Mouse (Mus musculus): Measurements from ENCODE around the gene Kansl1. TPM values are rescaled to one million over a fixed set of nuclear protein-coding genes. Genes with fewer than 3 reads are reported as not detected.
"Not testable (repeated sequence)": the region's sequence is repeated elsewhere in the genome, so short reads cannot be mapped to it uniquely, and the experiment has no call there.

Kansl1 gene
- polyA plus RNA-seq, 1 experiment from 2014 or later = 33.3 TPM

DNA sequence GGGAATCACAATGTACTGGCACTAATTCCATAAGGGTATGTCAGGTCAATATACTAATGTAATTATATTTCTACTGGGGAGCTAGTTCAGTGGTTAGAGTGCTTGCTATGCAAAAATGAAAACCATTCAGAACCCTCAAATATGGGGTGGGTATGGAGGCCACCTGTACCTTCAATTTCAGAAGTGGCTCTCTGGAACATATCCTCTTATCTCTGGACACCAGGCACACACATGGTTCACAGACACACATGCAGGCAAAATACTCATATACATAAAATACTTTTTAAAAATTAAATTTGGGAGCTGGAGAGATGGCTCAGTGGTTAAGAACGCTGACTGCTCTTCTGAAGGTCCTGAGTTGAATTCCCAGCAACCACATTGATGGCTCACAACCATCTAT is 16.0 kb downstream of the Kansl1 start:
- H3K4me3 ChIP-seq = no peak overlapping the region
- H3K9ac ChIP-seq = no peak overlapping the region
- WGBS = 97% methylated on average over 1 of the region's 1 CpGs
- no peaks in the 10 kb centered on the region for H3K27me3 ChIP-seq
- peaks cover 6% of the 10 kb centered on the region for H3K36me3 ChIP-seq
- no peaks in the 10 kb centered on the region for H3K9me3 ChIP-seq
- no peak overlapping the region for H3K4me2 ChIP-seq (replicated peaks)
- no peak for ATAC-seq (ENCODE audit: insufficient number of reproducible peaks, insufficient read depth, low FRiP score, low TSS enrichment)
- H3K27ac ChIP-seq = no peak overlapping the region
- H3K4me1 ChIP-seq = no peaks in the 10 kb centered on the region

DNA sequence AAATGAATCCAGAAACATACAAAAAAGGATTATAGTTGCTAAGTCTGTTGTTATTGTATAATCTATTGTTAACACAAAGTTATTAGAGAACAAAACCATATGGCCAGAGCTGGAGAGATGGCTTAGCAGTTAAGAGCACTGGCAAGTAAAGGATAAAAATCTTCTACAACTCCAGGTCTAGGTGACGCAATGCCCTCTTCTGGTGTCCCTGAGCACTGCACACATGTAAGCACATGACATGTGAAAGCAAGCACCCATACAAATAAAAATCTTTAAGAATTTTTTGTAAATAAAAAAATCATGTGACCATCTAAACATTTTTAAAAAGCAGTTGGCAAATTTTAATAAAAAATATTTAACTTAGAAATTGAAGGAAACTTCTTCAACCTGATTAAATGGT is 17.4 kb downstream of the Kansl1 start:
- Histone ChIP-seq H3K4me3 (no peak overlapping the region), H3K27me3 (no peaks in the 10 kb centered on the region), H3K4me1 (no peaks in the 10 kb centered on the region), H3K4me2 (replicated peaks) (no peak overlapping the region), H3K36me3 (peaks cover 6% of the 10 kb centered on the region), H3K9ac (no peak overlapping the region), H3K9me3 (no peaks in the 10 kb centered on the region), H3K27ac (no peak overlapping the region)
- 93% methylated on average over 1 of the region's 1 CpGs for WGBS
- ATAC-seq (ENCODE audit: insufficient number of reproducible peaks, insufficient read depth, low FRiP score, low TSS enrichment) = no peak

DNA sequence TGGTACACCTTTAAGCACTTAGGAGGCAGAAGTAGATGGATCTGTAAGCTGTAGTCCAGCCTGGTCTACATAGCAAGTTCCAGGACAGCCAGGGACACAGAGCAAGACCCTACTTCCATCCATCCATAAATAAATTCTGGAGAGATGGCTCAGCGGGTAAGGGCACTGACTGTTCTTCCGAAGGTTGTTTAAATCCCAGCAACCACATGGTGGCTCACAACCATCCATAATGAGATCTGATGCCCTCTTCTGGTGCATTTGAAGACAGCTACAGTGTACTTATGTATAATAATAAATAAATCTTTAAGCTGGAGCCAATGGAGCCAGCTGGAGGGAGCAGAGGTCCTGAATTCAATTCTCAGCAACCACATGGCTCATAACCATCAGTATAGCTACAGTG is 20.2 kb downstream of the Kansl1 start:
- not testable (repeated sequence) for H3K36me3 ChIP-seq; H3K4me1 ChIP-seq; H3K4me2 ChIP-seq (replicated peaks); H3K27me3 ChIP-seq; H3K9me3 ChIP-seq; H3K27ac ChIP-seq; ATAC-seq (ENCODE audit: insufficient number of reproducible peaks, insufficient read depth, low FRiP score, low TSS enrichment); H3K9ac ChIP-seq; H3K4me3 ChIP-seq
- WGBS = 74% methylated on average over 2 of the region's 2 CpGs

DNA sequence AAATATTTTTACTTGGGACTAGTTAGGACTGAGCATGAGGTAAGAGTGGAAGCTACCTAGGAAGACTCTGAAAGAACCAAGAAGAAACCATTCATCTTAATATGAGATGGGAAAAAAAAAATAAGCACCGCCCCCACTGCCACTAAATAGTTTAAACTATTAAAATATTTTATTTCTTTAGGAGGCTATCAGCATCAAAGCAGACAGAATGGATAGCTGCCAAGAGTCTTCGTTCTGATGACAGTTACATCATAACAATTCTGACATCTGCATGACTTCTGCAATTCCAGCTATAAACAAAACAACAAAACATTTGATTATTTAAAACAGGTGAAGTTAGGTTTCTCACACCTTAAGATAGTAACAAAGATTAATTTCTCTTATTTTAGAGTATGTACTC is 23.1 kb downstream of the Kansl1 start:
- Histone ChIP-seq H3K4me1 (no peaks in the 10 kb centered on the region), H3K27me3 (no peaks in the 10 kb centered on the region), H3K36me3 (0 out of 2 replicates have a peak, but pooled peaks cover 3% of the 10 kb centered on the region), H3K4me2 (replicated peaks) (no peak overlapping the region), H3K9ac (no peak overlapping the region), H3K9me3 (no peaks in the 10 kb centered on the region), H3K27ac (no peak overlapping the region), H3K4me3 (no peak overlapping the region)
- WGBS = 89% methylated on average over 2 of the region's 2 CpGs
- no peak for ATAC-seq (ENCODE audit: insufficient number of reproducible peaks, insufficient read depth, low FRiP score, low TSS enrichment)

DNA sequence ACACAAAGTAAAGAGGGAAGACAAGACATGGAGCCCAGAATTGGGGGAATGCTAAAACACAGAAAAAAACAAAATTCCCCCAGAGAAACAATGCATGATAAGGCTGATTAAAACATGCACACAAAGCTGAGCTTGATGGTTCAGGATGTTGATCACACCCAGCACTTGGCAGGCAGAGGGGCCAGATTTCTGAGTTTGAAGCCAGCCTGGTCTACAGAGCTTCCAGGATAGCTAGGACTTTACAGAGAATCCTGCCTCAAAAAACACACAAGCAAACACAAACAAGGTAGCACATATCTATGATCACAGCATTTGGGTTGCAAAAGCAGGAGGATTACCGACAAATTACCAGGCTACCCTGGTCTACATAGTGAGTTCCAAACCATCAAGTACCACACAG is 23.6 kb downstream of the Kansl1 start:
- Histone ChIP-seq H3K27ac (no peak overlapping the region), H3K4me2 (replicated peaks) (no peak overlapping the region), H3K9ac (no peak overlapping the region), H3K36me3 (0 out of 2 replicates have a peak, but pooled peaks cover 3% of the 10 kb centered on the region), H3K9me3 (no peaks in the 10 kb centered on the region), H3K27me3 (no peaks in the 10 kb centered on the region), H3K4me3 (no peak overlapping the region), H3K4me1 (no peaks in the 10 kb centered on the region)
- 93% methylated on average over 1 of the region's 1 CpGs for WGBS
- ATAC-seq (ENCODE audit: insufficient number of reproducible peaks, insufficient read depth, low FRiP score, low TSS enrichment) = no peak

DNA sequence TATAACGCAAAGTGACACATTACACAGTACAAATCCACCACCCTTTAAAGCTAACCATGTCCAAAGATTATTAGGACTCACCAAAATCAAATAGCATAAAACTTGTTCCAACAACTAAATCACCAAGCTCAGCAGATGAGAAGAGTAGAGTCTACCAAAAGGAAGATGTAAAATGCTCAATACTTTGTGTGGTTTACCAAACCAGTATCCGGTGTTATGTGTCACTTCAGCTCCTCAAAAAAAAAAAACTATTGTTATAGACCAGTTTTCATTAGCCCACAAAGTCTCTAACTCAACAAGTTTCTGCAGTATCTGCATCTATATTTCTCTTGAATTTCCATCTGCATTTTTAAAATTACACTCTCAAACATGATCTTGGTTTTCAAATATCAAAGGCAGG is 25.3 kb downstream of the Kansl1 start:
- Histone ChIP-seq H3K36me3 (no peaks in the 10 kb centered on the region), H3K4me1 (peaks cover 3% of the 10 kb centered on the region; the same call in 1 of the 2 replicates), H3K4me2 (replicated peaks) (peak overlapping the region; percentile 65), H3K9me3 (no peaks in the 10 kb centered on the region), H3K9ac (no peak overlapping the region), H3K4me3 (peak overlapping the region; percentile 83), H3K27ac (peak overlapping the region; percentile 100; the same call in 1 of the 2 replicates), H3K27me3 (no peaks in the 10 kb centered on the region)
- 49% methylated on average over 2 of the region's 2 CpGs for WGBS
- ATAC-seq (ENCODE audit: insufficient number of reproducible peaks, insufficient read depth, low FRiP score, low TSS enrichment) = no peak

DNA sequence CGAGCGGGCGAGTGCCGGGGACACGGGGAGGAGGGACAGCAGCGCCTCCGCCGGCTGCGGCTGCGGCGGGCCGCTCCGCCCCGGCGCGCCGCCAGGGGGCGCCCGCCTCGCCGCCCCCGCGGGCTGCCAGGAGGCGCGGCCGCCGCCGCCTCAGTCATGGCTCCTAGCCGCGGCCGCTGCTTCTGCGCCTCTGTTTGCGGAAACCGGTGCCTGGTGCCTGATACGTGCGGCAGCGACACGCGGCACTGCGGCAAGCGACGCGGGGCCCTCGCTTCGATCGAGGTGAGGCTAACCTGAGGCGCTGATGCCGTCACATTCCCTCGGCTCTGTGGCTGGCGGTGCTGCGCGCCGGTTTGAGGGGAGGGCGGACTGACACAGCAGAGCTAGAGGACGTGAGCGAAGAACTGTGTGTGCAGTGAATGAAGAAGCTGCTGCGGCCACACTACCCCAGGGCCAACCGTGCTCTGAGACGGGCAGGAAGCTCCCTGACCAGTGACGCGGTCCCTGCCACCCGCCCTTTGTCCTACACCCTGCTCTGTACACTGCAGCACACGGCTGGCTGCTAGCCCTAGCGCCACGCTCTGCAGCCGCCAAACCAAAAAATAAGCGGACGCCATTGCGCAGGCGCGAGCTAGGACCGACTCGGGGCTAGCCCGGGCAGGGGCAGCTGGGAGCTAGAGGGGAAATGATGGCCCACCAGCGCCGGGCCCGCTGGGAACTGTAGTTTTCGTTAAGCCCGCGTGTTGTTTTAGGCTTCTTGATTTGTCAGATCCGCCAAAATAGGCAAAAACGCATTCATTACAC is 26.1 kb downstream of the Kansl1 start:
- ATAC-seq (ENCODE audit: insufficient number of reproducible peaks, insufficient read depth, low FRiP score, low TSS enrichment) = peak; percentile 95
- Histone ChIP-seq H3K4me2 (replicated peaks) (peak overlapping the region; percentile 65), H3K36me3 (no peaks in the 10 kb centered on the region), H3K4me1 (peaks cover 3% of the 10 kb centered on the region; the same call in 1 of the 2 replicates), H3K4me3 (peak overlapping the region; percentile 83), H3K9ac (peak overlapping the region; percentile 97), H3K9me3 (no peaks in the 10 kb centered on the region), H3K27me3 (no peaks in the 10 kb centered on the region), H3K27ac (peak overlapping the region; percentile 100)
- under 1% methylated on average over 56 of the region's 82 CpGs for WGBS

DNA sequence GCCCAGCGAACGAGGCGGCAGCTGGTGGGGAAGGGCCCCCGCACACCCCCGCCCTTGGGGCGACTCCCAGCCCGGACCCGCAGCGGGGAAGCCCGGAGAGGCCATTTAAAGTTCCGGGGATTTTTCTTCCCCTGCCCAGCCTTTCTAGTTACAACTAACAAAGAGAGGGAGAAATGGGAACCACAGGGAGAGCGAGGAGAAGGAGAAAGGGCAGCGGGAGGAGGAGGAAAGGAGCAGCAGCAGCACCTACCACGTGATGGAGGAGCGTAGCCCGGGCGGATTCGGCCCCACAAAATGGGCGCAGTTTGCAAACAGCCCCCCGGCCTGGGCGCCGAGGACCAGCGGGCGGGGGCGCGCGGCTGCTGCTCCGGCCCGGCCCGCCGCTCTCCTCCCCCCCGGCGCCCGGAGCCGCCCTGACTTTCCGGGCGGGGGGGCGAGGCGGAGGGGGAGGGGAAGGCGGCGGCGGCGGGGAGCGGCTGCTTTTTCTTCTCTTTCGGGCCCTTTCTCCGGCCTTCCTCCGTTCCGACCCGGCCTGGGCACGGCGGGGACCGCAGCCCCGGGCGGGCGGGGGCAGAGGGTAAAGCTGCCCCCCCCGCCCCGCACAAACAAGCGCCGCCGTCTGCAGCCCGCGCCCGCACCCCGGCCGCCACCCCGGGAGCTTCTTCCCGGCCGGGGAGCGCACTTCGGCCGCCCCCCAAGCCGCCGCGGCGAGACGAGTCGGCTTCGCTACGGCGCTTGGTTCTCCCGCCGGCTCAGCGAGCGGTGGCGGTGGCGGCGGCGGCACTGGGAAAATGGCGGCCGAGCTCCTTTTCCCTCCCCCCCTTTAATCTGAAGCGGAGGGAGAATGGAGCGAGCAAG is 27.0 kb downstream of the Kansl1 start:
- under 1% methylated on average over 71 of the region's 92 CpGs for WGBS
- Histone ChIP-seq H3K9me3 (no peaks in the 10 kb centered on the region), H3K4me3 (peak overlapping the region; percentile 83), H3K27me3 (no peaks in the 10 kb centered on the region), H3K4me1 (peaks cover 3% of the 10 kb centered on the region; the same call in 1 of the 2 replicates), H3K4me2 (replicated peaks) (peak overlapping the region; percentile 25), H3K36me3 (no peaks in the 10 kb centered on the region), H3K9ac (peak overlapping the region; percentile 97), H3K27ac (peak overlapping the region; percentile 100)
- ATAC-seq (ENCODE audit: insufficient number of reproducible peaks, insufficient read depth, low FRiP score, low TSS enrichment) = peak; percentile 69

DNA sequence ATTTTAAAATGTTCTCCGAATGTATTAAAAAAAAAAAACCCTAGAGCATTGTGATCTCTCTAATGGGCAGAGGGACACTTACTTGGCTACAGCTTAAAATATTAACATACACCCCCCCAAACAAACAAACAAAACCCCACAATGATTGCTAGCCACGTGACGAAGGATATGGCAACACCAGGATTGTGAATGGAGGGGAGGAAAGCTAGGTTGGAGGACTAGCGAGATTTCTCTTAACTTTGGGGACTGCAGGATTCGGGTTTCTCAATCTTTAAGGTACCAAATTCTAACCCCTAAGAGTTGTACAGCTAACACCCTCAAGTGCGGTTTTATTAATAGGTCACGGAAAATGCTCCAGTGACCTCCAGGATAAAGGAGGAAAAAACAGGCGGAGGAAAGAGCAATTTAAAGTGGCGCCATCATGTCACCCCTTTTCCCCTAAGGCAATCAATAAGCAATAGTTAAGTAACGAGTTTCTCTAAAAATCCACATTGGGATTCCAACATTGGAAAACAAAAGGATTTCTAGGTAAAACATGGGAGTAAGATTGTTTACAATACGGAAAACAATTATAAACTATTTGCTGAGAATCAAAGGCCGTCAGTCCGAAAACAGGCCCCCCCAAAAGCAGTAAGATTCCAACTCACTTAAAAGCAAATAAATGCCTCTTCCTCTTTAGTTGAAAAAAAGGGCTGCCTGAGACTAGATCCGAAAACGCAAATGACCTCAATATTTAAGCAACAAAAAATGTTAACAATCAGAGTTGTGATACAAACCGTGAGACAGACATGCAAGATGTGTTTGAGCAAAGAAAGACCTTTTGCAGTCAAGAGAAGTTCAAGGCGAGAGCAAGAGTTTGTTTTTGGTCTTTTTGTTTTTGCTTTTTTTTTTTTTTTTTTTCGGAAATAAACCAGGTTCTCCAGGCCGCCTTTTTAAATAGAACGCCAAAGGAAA is 27.9 kb downstream of the Kansl1 start:
- Histone ChIP-seq H3K27me3 (no peaks in the 10 kb centered on the region), H3K4me2 (replicated peaks) (peak overlapping the region; percentile 72), H3K9ac (peak overlapping the region; percentile 97), H3K4me1 (peaks cover 6% of the 10 kb centered on the region; the same call in 1 of the 2 replicates), H3K36me3 (no peaks in the 10 kb centered on the region), H3K27ac (peak overlapping the region; percentile 100), H3K9me3 (no peaks in the 10 kb centered on the region), H3K4me3 (peak overlapping the region; percentile 83)
- under 1% methylated on average over 20 of the region's 20 CpGs for WGBS
- no peak for ATAC-seq (ENCODE audit: insufficient number of reproducible peaks, insufficient read depth, low FRiP score, low TSS enrichment)

DNA sequence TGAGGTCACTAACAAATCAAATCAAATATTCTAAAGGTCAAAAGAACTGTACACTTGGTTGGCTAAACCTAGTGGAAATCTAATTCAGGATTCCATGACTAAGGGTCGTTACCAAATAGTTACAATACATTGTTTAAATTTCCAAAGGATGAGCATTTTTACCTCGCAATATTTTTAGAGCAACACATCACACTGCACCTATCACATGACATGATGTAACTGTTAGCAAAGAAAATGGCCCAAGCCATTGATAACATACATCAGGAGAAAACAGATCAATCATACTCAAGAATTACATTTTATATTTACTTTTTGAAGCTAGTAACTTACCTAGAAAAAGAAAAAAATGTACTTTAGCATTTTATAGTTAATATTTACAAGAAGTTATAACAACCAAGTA is 29.0 kb downstream of the Kansl1 start:
- 60% methylated on average over 2 of the region's 2 CpGs for WGBS
- Histone ChIP-seq H3K9ac (no peak overlapping the region), H3K27ac (no peak overlapping the region), H3K4me1 (peaks cover 6% of the 10 kb centered on the region; the same call in 1 of the 2 replicates), H3K27me3 (no peaks in the 10 kb centered on the region), H3K4me2 (replicated peaks) (peak overlapping the region; percentile 45), H3K9me3 (no peaks in the 10 kb centered on the region), H3K36me3 (no peaks in the 10 kb centered on the region), H3K4me3 (0 out of 2 replicates have a peak overlapping the region, but pooled peaks have one; percentile 5)
- ATAC-seq (ENCODE audit: insufficient number of reproducible peaks, insufficient read depth, low FRiP score, low TSS enrichment) = no peak

DNA sequence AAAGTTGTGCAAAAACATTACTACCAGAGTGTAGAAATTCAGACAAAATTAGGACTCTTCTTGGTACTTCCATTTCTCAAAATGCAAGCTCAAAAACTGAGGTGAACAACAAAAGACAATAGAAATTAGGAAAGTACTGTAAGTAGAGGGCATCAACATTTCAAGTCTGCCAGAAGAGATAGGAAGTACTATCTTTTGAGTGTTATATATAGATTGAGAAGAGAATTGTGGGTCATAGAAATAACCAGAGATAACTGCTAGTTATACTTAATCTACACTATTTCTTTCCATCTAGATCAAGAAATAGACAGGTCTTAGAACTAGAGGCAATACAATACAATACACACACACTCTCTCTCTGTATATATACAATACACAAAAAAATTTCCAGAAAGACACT is 30.2 kb downstream of the Kansl1 start:
- no peak for ATAC-seq (ENCODE audit: insufficient number of reproducible peaks, insufficient read depth, low FRiP score, low TSS enrichment)
- Histone ChIP-seq H3K4me2 (replicated peaks) (no peak overlapping the region; the same call in 1 of the 2 replicates), H3K9ac (no peak overlapping the region), H3K9me3 (no peaks in the 10 kb centered on the region), H3K4me3 (no peak overlapping the region), H3K27ac (no peak overlapping the region), H3K4me1 (peaks cover 6% of the 10 kb centered on the region; the same call in 1 of the 2 replicates), H3K36me3 (no peaks in the 10 kb centered on the region), H3K27me3 (no peaks in the 10 kb centered on the region)

All from embryonic facial prominence, embryonic 12.5 days (tissue).